Mouse (Mus musculus) megakaryocyte progenitor cell, adult 5-6 weeks (primary cell): ENCODE results near the gene Peli2. TPM values are rescaled to one million over a fixed set of nuclear protein-coding genes. Genes with fewer than 3 reads are reported as not detected.

Source experiments
- ATAC-seq: replicated peaks from 2 replicates; pipeline ENCODE4 v1.8.0; 2016; ENCODE audit warnings: mild to moderate bottlenecking, moderate TSS enrichment, inconsistent platforms; ENCODE audit not compliant: poor library complexity
- total RNA-seq, 2 experiments: library from RNA; stranded (forward) in 1 of 2; stranded (reverse) in 1 of 2; fragments of 157-497, 149-512 nt in 1 of 2; fragments of 200-1000 nt in 1 of 2; gene quantifications; 2 replicates each; pipeline versions ENCODE4 v1.2.3 to v1.2.4; 2015 to 2017

Gene Peli2
- total RNA-seq (2015) (9.0 and 10.3 TPM in 2 replicates), total RNA-seq (2017) (4.7 and 6.6 TPM in 2 replicates)

DNA sequence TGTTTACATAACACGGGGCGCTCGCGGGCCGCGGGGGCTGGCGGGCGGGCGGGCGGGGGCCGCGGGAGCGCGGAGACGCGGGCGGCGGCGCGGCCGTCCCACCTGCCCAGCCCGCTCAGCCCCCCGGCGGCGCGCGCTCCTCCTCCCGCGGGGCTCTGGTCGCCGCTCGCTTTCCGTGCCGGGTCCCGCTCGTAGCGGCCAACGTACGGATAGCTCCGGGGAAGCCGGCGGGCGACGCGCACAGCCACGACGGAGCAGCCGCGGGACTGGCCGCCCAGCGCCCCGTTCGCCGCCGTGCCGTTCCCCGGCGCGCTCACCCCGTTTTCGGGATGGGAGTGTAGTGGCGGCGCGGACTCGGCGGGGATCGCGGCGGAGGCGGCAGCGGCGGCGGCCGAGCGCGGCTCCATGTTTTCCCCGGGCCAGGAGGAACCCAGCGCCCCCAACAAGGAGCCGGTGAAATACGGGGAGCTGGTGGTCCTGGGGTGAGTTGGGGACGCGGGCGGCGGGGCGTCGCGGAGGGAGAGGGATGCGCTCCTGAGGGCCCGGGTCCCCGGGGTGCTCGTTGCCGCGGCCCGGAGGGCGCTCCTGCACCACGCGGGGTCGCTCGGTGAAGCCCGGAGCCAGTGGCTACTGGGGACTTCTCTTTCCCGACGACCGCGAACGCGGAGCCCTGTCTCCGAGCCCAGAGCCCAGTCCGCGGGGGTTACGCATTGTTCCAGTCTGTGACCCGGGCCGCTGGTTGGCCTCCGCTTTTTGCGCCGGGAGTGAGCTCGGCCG, at the start of gene Peli2:
Gene Peli2, plus strand, starts transcription at position 72 of the 777 bp plus-strand sequence.
- ATAC-seq, result peak; percentile 71

GRCm38 (mm10) chr14:48072104-48072503, 48.5 kb upstream of the Peli2 start:
- no peak for ATAC-seq

GRCm38 (mm10) chr14:48073247-48074161, 47.1 kb upstream of the Peli2 start:
- ATAC-seq, result no peak

- peak; percentile 52; the same call in 1 of the 2 replicates for ATAC-seq
These were observed 41.0 kb upstream of the Peli2 start for GRCm38 (mm10) chr14:48079574-48079973.

DNA sequence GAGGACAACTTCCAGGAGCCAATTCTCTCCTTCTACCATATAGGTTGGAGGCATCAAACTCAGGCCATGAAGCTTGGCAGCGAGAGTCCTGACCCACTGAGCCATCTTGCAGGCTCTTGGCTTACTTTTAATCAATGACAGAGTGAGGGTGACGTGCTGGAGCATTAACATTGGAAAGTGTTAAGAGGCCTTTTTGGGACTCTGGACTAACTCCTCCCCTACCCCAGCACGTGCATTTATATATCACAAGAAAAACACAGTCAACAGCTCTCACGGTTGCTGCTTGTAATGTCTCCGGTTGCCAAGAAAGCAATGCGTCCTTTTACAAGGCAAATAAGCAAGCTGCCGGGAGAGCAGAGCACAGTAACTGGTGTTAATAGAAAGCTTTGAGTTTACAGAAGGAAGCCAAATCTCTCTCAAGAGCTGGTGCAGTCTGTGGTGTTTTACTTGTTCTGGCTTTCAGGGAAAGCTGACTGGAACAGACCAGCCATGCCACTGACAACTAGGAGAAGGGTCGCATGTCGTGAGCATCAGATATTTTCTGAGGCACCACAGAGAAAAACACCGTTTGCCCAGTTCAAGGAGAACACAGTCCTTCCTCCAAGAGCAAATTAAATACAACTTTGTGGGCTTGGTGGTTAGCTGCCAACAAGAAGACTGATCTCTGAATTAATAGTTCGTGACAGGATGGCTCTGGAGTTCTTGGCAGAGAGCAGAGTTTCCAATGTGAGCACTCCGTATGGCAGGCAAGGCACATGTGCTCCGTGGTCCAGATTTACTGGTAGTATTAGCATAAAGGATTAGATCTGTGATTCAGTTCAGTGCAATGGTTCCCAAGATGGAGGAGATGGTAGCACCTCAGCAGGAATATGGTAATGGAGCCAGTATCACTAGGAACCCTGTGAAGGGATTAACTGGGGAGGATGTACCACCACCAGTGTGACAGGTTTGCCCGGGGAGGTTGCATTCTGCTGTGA, 36.5 kb upstream of the Peli2 start:
- ATAC-seq, result no peak

GRCm38 (mm10) chr14:48086682-48087297, 33.8 kb upstream of the Peli2 start:
- no peak for ATAC-seq

GRCm38 (mm10) chr14:48087298-48087830, 33.3 kb upstream of the Peli2 start:
- ATAC-seq, result no peak

GRCm38 (mm10) chr14:48090465-48090864, 30.2 kb upstream of the Peli2 start:
- no peak for ATAC-seq

DNA sequence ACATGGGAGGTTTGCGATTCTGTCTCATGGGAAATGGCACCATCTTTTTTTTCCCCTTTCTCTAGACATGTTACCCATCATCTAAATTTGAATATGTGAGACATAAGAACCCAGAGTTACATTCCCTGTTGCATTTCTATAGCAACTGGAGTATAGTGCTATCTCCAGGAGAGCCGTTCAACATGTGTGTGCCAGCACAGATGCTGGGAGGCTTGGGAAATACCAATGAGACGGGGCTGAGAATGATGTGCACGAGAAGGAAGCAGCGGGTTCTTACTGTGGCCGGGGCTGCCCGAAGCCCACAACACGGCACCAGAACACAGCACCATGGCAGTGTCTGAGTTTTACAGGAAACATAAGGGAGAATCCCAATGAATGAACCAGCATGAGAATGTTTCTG, 29.5 kb upstream of the Peli2 start:
- no peak for ATAC-seq

GRCm38 (mm10) chr14:48098253-48098652, 22.4 kb upstream of the Peli2 start:
- ATAC-seq, result no peak

- ATAC-seq, result no peak
These were observed 21.3 kb upstream of the Peli2 start for GRCm38 (mm10) chr14:48099354-48099753.

GRCm38 (mm10) chr14:48106453-48106852, 14.2 kb upstream of the Peli2 start:
- no peak for ATAC-seq

- no peak for ATAC-seq
These were observed 2.6 kb upstream of the Peli2 start for GRCm38 (mm10) chr14:48117986-48118385.

- ATAC-seq, result no peak
These were observed 1.5 kb upstream of the Peli2 start for GRCm38 (mm10) chr14:48119012-48119647.

GRCm38 (mm10) chr14:48119648-48120270, 864 bp upstream of the Peli2 start:
- ATAC-seq, result no peak

DNA sequence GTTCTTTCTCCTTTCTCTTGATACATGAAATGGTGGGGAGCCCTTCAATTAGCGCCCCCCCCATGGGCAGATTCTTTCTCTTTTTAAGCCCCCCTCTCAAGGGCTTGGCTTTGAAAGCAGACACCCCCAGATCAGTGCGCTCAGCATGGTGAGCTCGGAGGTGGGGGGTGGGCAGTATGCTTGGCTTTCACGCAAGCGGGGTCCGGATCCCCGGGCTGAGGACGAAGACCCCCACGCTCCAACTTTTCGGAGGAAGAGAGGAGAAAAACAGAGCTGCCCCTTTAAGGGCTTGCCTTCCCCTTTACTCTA, 226 bp upstream of the Peli2 start:
- peak; percentile 43; the same call in 1 of the 2 replicates for ATAC-seq

- no peak; the same call in 1 of the 2 replicates for ATAC-seq
These were observed 1.2 kb downstream of the Peli2 start for GRCm38 (mm10) chr14:48121529-48122517.

GRCm38 (mm10) chr14:48124011-48124410, 3.4 kb downstream of the Peli2 start:
- no peak for ATAC-seq
